Mouse (Mus musculus) liver, adult 2 months (tissue): ENCODE measurements at regions not wholly inside any gene's neighbourhood (a gene's known extent, or its start where the extent isn't known, plus 50 kb on each side); places are given as distances from the start of the nearest gene placed in this dataset.

Experiments
- DNase-seq: peaks from one replicate; pipeline ENCODE4 v3.0.0-alpha.2; 2011; ENCODE audit warnings: low read depth, low spot score; ENCODE audit errors: extremely low read depth
- H3K27ac ChIP-seq: fragments of 200-500 bp; replicated peaks from 2 replicates; pipeline ENCODE4 v1.5.1; 2012; ENCODE audit warnings: low read depth, mild to moderate bottlenecking, control low read depth, inconsistent platforms, low read length; ENCODE audit not compliant: insufficient read depth
- H3K27me3 ChIP-seq: fragments of 200-500 bp; 2 replicates; pipeline ENCODE4 v1.6.1; 2012; ENCODE audit warnings: mild to moderate bottlenecking, moderate library complexity, low read length, inconsistent platforms; ENCODE audit not compliant: control insufficient read depth, insufficient read depth
- H3K36me3 ChIP-seq: fragments of 200-500 bp; 2 replicates; pipeline ENCODE4 v1.6.1; 2012; ENCODE audit warnings: low read length, inconsistent platforms; ENCODE audit not compliant: control insufficient read depth, insufficient read depth
- H3K4me1 ChIP-seq: fragments of 200-500 bp; 2 replicates; pipeline ENCODE4 v1.6.1; 2011; ENCODE audit warnings: low read length; ENCODE audit not compliant: control insufficient read depth, insufficient read depth
- H3K4me3 ChIP-seq: fragments of 200-500 bp; 2 replicates; pipeline ENCODE4 v1.5.1; 2011; ENCODE audit warnings: low read depth, mild to moderate bottlenecking, control low read depth, low read length, moderate library complexity; ENCODE audit not compliant: insufficient read depth
- H3K79me2 ChIP-seq: fragments of 200-500 bp; 2 replicates; pipeline ENCODE4 v1.6.1; 2012; ENCODE audit warnings: inconsistent platforms, mild to moderate bottlenecking, low read length, moderate library complexity; ENCODE audit not compliant: control insufficient read depth, insufficient read depth
- H3K9ac ChIP-seq: fragments of 200-500 bp; 2 replicates; pipeline ENCODE4 v1.6.1; 2012; ENCODE audit warnings: low read depth, mild to moderate bottlenecking, control low read depth, inconsistent platforms, low read length
- CTCF ChIP-seq: fragments of 200-500 bp; IDR thresholded peaks from 2 replicates; pipeline ENCODE4 v1.5.1; 2011; ENCODE audit warnings: low read depth, low read length, control low read depth
- POLR2A ChIP-seq: fragments of 200-500 bp; IDR thresholded peaks from 2 replicates; pipeline ENCODE4 v1.6.1; 2011; ENCODE audit warnings: low read length, control low read depth; ENCODE audit not compliant: insufficient read depth; ENCODE audit errors: extremely low read depth
- WGBS: fragments of 180-500 bp; shearing (Covaris S2); methylation state at CpG from one replicate; pipeline ENCODE4 v1.1.7; 2018; 5-methylcytosine and 5-hydroxymethylcytosine counted together

GRCm38 (mm10) chr4:34259444-34259843 lies 209.5 kb upstream of the Spaca1 start:
- no peak overlapping the region for H3K4me3 ChIP-seq
- no peaks in the 10 kb centered on the region for H3K27me3 ChIP-seq
- no peaks in the 10 kb centered on the region for H3K4me1 ChIP-seq
- no peak overlapping the region for H3K27ac ChIP-seq
- TF ChIP-seq POLR2A (no peak), CTCF (no peak)
- H3K79me2 ChIP-seq, result no peaks in the 10 kb centered on the region
- no peak overlapping the region for H3K9ac ChIP-seq
- no peaks in the 10 kb centered on the region for H3K36me3 ChIP-seq
- no peak for DNase-seq

GRCm38 (mm10) chr4:34260468-34260867 lies 210.5 kb upstream of the Spaca1 start:
- 92% methylated on average over 4 of the region's 4 CpGs for WGBS
- Histone ChIP-seq H3K4me1 (no peaks in the 10 kb centered on the region), H3K9ac (no peak overlapping the region), H3K36me3 (no peaks in the 10 kb centered on the region), H3K79me2 (no peaks in the 10 kb centered on the region), H3K27ac (no peak overlapping the region), H3K4me3 (no peak overlapping the region), H3K27me3 (no peaks in the 10 kb centered on the region)
- TF ChIP-seq CTCF (no peak), POLR2A (no peak)
- no peak for DNase-seq

GRCm38 (mm10) chr4:34261809-34262208 lies 211.8 kb upstream of the Spaca1 start:
- Histone ChIP-seq H3K27ac (no peak overlapping the region), H3K4me3 (no peak overlapping the region), H3K36me3 (no peaks in the 10 kb centered on the region), H3K9ac (no peak overlapping the region), H3K27me3 (no peaks in the 10 kb centered on the region), H3K79me2 (no peaks in the 10 kb centered on the region), H3K4me1 (no peaks in the 10 kb centered on the region)
- TF ChIP-seq POLR2A (no peak), CTCF (no peak)
- DNase-seq, result no peak
- WGBS, result 63% methylated on average over 6 of the region's 6 CpGs

GRCm38 (mm10) chr4:34264431-34264830 lies 214.4 kb upstream of the Spaca1 start:
- DNase-seq, result no peak
- no peaks in the 10 kb centered on the region for H3K27me3 ChIP-seq
- no peaks in the 10 kb centered on the region for H3K4me1 ChIP-seq
- no peaks in the 10 kb centered on the region for H3K79me2 ChIP-seq
- H3K4me3 ChIP-seq, result no peak overlapping the region
- TF ChIP-seq POLR2A, result no peak
- no peak for TF ChIP-seq CTCF
- H3K9ac ChIP-seq, result no peak overlapping the region
- H3K27ac ChIP-seq, result no peak overlapping the region
- no peaks in the 10 kb centered on the region for H3K36me3 ChIP-seq
- 90% methylated on average over 5 of the region's 5 CpGs for WGBS

GRCm38 (mm10) chr4:34274316-34274715 lies 224.3 kb upstream of the Spaca1 start:
- H3K9ac ChIP-seq, result no peak overlapping the region
- no peaks in the 10 kb centered on the region for H3K36me3 ChIP-seq
- no peak overlapping the region for H3K4me3 ChIP-seq
- TF ChIP-seq POLR2A (no peak), CTCF (no peak)
- H3K79me2 ChIP-seq, result no peaks in the 10 kb centered on the region
- 77% methylated on average over 3 of the region's 3 CpGs for WGBS
- no peaks in the 10 kb centered on the region for H3K4me1 ChIP-seq
- no peak for DNase-seq
- no peaks in the 10 kb centered on the region for H3K27me3 ChIP-seq
- no peak overlapping the region for H3K27ac ChIP-seq

- Histone ChIP-seq H3K4me1 (no peaks in the 10 kb centered on the region), H3K4me3 (no peak overlapping the region), H3K27ac (no peak overlapping the region), H3K36me3 (no peaks in the 10 kb centered on the region), H3K9ac (no peak overlapping the region), H3K79me2 (no peaks in the 10 kb centered on the region), H3K27me3 (no peaks in the 10 kb centered on the region)
- TF ChIP-seq CTCF (no peak), POLR2A (no peak)
- DNase-seq, result no peak
Observed at GRCm38 (mm10) chr4:34275372-34275771, 225.4 kb upstream of the Spaca1 start.
